Mouse (Mus musculus): ENCODE measurements at regions not wholly inside any gene's neighbourhood (a gene's known extent, or its start where the extent isn't known, plus 50 kb on each side); places are given as distances from the start of the nearest gene placed in this dataset.

GRCm38 (mm10) chr12:43123160-43123559 is 1087.0 kb downstream of the Dnajb9 start:
- in situ Hi-C loops (cut with MboI, MseI): loop anchor here (10.0 kb wide), 1 partner anchor 808 kb away; no protein-coding TSS in a partner anchor

- in situ Hi-C loops (cut with MboI, MseI): no loop called here
Measured at GRCm38 (mm10) chr12:43112096-43112495, 1098.0 kb downstream of the Dnajb9 start.

DNA sequence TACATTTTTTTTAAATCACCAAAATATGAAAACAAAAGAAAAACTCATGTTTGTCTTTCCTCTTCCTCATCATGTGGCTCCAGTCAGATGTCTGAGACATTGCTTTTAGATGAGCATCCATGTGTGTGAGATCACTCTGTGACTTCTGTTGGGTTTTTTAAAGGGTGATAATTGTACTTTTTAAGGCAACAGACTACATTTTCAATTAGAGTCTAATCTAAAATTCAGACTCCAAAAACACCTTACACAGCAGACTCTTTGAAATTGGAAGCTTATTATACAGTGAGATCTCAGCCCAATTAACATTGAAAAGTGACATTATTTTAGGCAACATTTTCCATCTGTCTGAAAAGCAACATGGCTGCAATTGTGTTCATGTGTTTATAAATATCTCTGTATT is 1110.7 kb downstream of the Dnajb9 start:
- in situ Hi-C loops (cut with MboI, MseI): no loop called here

- in situ Hi-C loops (cut with MboI, MseI): no loop called here
Measured at GRCm38 (mm10) chr12:43078081-43078480, 1132.0 kb downstream of the Dnajb9 start.
